Mouse (Mus musculus) myocyte (in vitro differentiated cells): Measurements from ENCODE around the gene Cdan1. TPM values are rescaled to one million over a fixed set of nuclear protein-coding genes. Genes with fewer than 3 reads are reported as not detected.

Experiments
- H3K27me3 ChIP-seq: one replicate; pipeline ENCODE4 v1.6.1; 2011; ENCODE audit not compliant: control insufficient read depth, insufficient read depth, insufficient read length
- H3K36me3 ChIP-seq: one replicate; pipeline ENCODE4 v1.6.1; 2011; ENCODE audit not compliant: control insufficient read depth, insufficient read depth
- H3K4me2 ChIP-seq: one replicate; pipeline ENCODE4 v1.6.1; 2011; ENCODE audit warnings: low read depth, control low read depth
- H3K4me3 ChIP-seq: one replicate; pipeline ENCODE4 v1.5.1; 2011; ENCODE audit warnings: mild to moderate bottlenecking, control low read depth, moderate library complexity
- H3K79me2 ChIP-seq: one replicate; pipeline ENCODE4 v1.6.1; 2011; ENCODE audit not compliant: control insufficient read depth, insufficient read depth
- H3ac ChIP-seq: one replicate; pipeline ENCODE4 v1.6.1; 2011; ENCODE audit not compliant: control insufficient read depth, insufficient read length
- CEBPB ChIP-seq: IDR thresholded peaks from 2 replicates; pipeline ENCODE4 v1.6.1; 2011; ENCODE audit warnings: mild to moderate bottlenecking, moderate library complexity; ENCODE audit not compliant: poor library complexity, insufficient read depth, severe bottlenecking
- E2F4 ChIP-seq: IDR thresholded peaks from one replicate; pipeline ENCODE4 v1.6.1; 2011; ENCODE audit warnings: mild to moderate bottlenecking, control low read depth, moderate library complexity; ENCODE audit not compliant: insufficient read depth
- MAX ChIP-seq: IDR thresholded peaks from one replicate; pipeline ENCODE4 v1.6.1; 2011; ENCODE audit warnings: low read depth, mild to moderate bottlenecking, control low read depth
- MYOD1 ChIP-seq, 3 experiments: IDR thresholded peaks; one replicate each; pipeline ENCODE4 v1.6.1; 2011; ENCODE audit warnings: control low read depth in 2 of 3, low read depth in 2 of 3, mild to moderate bottlenecking in 2 of 3, moderate library complexity in 1 of 3; ENCODE audit not compliant: insufficient read length in 2 of 3, control insufficient read depth in 1 of 3
- MYOG ChIP-seq, 3 experiments: IDR thresholded peaks; one replicate each; pipeline ENCODE4 v1.6.1; 2011; ENCODE audit warnings: control low read depth in 2 of 3, low read depth in 2 of 3, mild to moderate bottlenecking in 2 of 3; ENCODE audit not compliant: insufficient read length in 2 of 3, control insufficient read depth in 1 of 3, insufficient read depth in 1 of 3
- POLR2A ChIP-seq: IDR thresholded peaks from one replicate; pipeline ENCODE4 v1.6.1; 2011; ENCODE audit warnings: low read depth, mild to moderate bottlenecking, control low read depth, moderate library complexity; ENCODE audit not compliant: insufficient read length
- POLR2AphosphoS2 ChIP-seq: IDR thresholded peaks from one replicate; pipeline ENCODE4 v1.6.1; 2011; ENCODE audit warnings: low read depth, control low read depth; ENCODE audit not compliant: insufficient read length
- REST ChIP-seq: IDR thresholded peaks from one replicate; pipeline ENCODE4 v1.6.1; 2011; ENCODE audit warnings: mild to moderate bottlenecking, control low read depth, moderate library complexity; ENCODE audit not compliant: insufficient read depth, insufficient read length
- SRF ChIP-seq: IDR thresholded peaks from one replicate; pipeline ENCODE4 v1.6.1; 2011; ENCODE audit warnings: low read depth; ENCODE audit not compliant: control insufficient read depth, insufficient read length
- TCF12 ChIP-seq: IDR thresholded peaks from one replicate; pipeline ENCODE4 v1.6.1; 2011; ENCODE audit warnings: mild to moderate bottlenecking, control low read depth; ENCODE audit not compliant: poor library complexity, insufficient read depth, severe bottlenecking
- TCF3 ChIP-seq: IDR thresholded peaks from one replicate; pipeline ENCODE4 v1.6.1; 2011; ENCODE audit warnings: low read depth, control low read depth; ENCODE audit not compliant: insufficient read length
- USF1 ChIP-seq: IDR thresholded peaks from one replicate; pipeline ENCODE4 v1.6.1; 2011; ENCODE audit warnings: low read depth, mild to moderate bottlenecking, control low read depth, moderate library complexity
- polyA plus RNA-seq: library from polyadenylated mRNA; unstranded; fragments of >200 nt; fragmentation: generic; extraction: Trizol; gene quantifications from one replicate; pipeline ENCODE4 v1.2.1, GENCODE M21; 2012; ENCODE audit warnings: missing spikeins

Gene Cdan1
- polyA plus RNA-seq, 1 experiment: 5.0 TPM

DNA sequence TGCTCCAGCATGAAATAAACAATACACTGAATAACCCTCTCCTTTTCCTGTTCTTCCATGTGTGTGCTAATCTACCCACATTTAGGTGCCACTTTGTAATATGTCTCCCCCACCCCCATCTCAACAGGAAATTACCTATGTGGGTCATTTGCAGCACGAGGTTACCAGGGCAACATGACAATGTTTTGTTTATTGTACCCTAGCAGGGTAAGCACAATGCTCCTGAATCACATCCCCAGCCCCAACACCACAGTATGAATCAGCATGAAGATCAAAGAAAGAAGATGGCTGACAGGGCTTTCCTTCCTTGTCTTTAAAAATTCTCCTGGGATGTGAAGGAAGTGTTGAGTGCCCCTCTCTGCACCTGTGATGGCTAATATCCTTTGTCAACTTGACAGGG is 2.7 kb upstream of the Cdan1 start:
- Histone ChIP-seq H3K36me3 (no peaks in the 10 kb centered on the region), H3K4me2 (no peak overlapping the region)

DNA sequence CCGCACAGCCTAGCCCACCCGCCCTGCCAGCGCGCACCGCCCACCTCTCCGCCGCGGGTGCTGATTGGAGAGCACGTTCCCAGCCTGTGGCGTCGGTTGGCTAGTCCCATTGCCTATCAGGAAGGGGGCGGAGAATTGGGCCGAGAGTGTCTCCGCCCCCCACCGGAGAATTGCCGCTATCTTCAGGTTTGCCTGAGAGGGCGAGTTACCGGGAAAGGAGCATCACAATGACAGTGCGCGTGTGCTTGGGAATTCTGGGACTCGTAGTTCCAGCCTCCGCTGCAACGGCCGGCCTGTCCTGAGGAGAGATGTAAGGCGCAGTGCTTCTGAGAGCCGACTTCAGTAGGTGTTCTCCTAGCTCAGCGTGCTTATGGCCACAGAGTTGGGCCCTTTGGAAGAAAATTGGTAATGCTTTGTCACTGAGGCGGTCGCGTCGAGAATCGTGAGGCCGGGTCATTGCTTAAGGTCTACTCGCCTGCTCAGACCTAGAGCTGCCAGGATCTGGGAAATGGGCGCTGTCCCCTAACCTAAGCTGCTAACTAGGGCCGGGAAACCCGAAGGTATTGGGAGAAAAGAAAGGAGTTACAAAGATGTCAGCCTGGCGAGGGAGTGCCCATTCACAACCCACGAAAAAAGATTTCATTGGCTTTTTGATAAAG is 625 bp upstream of the Cdan1 start, which contains the start of gene Ttbk2:
Gene Ttbk2 (minus strand): TSS at position 181 of the 659 bp plus-strand sequence.
- Histone ChIP-seq H3K36me3 (no peaks in the 10 kb centered on the region), H3K4me2 (peak within 1 kb of the TSS; percentile 91), H3ac (peak within 1 kb of the TSS; percentile 21), H3K27me3 (no peaks in the 10 kb centered on the region), H3K79me2 (peaks cover 4% of the 10 kb centered on the region), H3K4me3 (peak within 1 kb of the TSS; percentile 55)
- TF ChIP-seq SRF: peak; percentile 78
- peak; percentile 59 for TF ChIP-seq POLR2A
- TF ChIP-seq MAX: no peak

More for the DNA sequence above, 2.7 kb upstream of the Cdan1 start:
- Histone ChIP-seq H3K4me3 (no peak overlapping the region), H3ac (no peak overlapping the region), H3K79me2 (peaks cover 4% of the 10 kb centered on the region), H3K27me3 (no peaks in the 10 kb centered on the region)
- TF ChIP-seq POLR2AphosphoS2 (no peak), TCF3 (no peak), TCF12 (no peak), MYOD1 (IDR thresholded peaks at IDR 0.05; ENCODE audit: control insufficient read depth in 1 of 3, insufficient read length in 2 of 3, low read depth in 2 of 3) (no peak), E2F4 (no peak), MAX (no peak), SRF (no peak)

GRCm38 (mm10) chr2:120845280-120845679 is 4.6 kb downstream of the Cdan1 start:
- H3K4me2 ChIP-seq: no peak overlapping the region
- no peaks in the 10 kb centered on the region for H3K27me3 ChIP-seq
- peaks cover 21% of the 10 kb centered on the region for H3K79me2 ChIP-seq
- H3ac ChIP-seq: no peak overlapping the region
- no peak for TF ChIP-seq MYOG (IDR thresholded peaks at IDR 0.05; ENCODE audit: control insufficient read depth in 1 of 3, insufficient read depth in 1 of 3, insufficient read length in 2 of 3, low read depth in 2 of 3)
- no peak for TF ChIP-seq POLR2A
- TF ChIP-seq REST: no peak
- TF ChIP-seq MYOD1 (IDR thresholded peaks at IDR 0.05; ENCODE audit: control insufficient read depth in 1 of 3, insufficient read length in 2 of 3, low read depth in 2 of 3): no peak
- TF ChIP-seq CEBPB: no peak
- no peak for TF ChIP-seq SRF
- no peak for TF ChIP-seq E2F4
- TF ChIP-seq USF1: no peak
- no peak for TF ChIP-seq MAX
- TF ChIP-seq TCF12: no peak
- no peak for TF ChIP-seq POLR2AphosphoS2
- TF ChIP-seq TCF3: no peak
- no peaks in the 10 kb centered on the region for H3K36me3 ChIP-seq
- no peak overlapping the region for H3K4me3 ChIP-seq

- no peak for TF ChIP-seq SRF
These were observed 5.9 kb downstream of the Cdan1 start for GRCm38 (mm10) chr2:120843990-120844389.

GRCm38 (mm10) chr2:120841211-120841610 is 8.7 kb downstream of the Cdan1 start:
- peaks cover 17% of the 10 kb centered on the region for H3K79me2 ChIP-seq
- no peak overlapping the region for H3ac ChIP-seq
- no peaks in the 10 kb centered on the region for H3K27me3 ChIP-seq
- no peak overlapping the region for H3K4me2 ChIP-seq
- no peaks in the 10 kb centered on the region for H3K36me3 ChIP-seq
- no peak overlapping the region for H3K4me3 ChIP-seq
- no peak for TF ChIP-seq E2F4

More at GRCm38 (mm10) chr2:120843990-120844389, 5.9 kb downstream of the Cdan1 start:
- Histone ChIP-seq H3K4me2 (no peak overlapping the region), H3K36me3 (no peaks in the 10 kb centered on the region), H3K4me3 (no peak overlapping the region), H3K27me3 (no peaks in the 10 kb centered on the region), H3K79me2 (peaks cover 21% of the 10 kb centered on the region), H3ac (no peak overlapping the region)

DNA sequence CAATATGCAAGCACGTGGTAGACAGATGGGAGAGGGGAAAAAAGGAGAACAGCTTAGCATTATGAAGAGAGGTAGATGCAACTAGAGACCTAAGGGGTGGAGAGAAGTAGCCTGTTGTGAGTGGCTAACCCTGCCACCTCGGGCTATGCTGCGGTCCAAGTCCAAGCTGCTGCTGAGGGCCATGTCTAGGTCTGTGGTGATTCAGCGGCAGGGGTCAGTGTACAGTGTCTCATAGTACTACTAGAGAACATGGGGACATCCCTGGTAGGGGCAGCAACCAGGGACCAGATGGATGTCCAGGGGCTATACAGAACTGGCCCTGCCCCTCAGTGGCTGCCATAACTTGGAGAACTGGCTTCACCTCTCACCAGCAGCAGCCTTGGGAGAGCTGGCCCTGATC is 14.8 kb downstream of the Cdan1 start:
- no peaks in the 10 kb centered on the region for H3K36me3 ChIP-seq
- TF ChIP-seq TCF3 (no peak), CEBPB (no peak), MYOG (IDR thresholded peaks at IDR 0.05; ENCODE audit: control insufficient read depth in 1 of 3, insufficient read depth in 1 of 3, insufficient read length in 2 of 3, low read depth in 2 of 3) (no peak), USF1 (no peak), SRF (no peak), MYOD1 (IDR thresholded peaks at IDR 0.05; ENCODE audit: control insufficient read depth in 1 of 3, insufficient read length in 2 of 3, low read depth in 2 of 3) (no peak), E2F4 (no peak), POLR2A (no peak)
- no peak overlapping the region for H3ac ChIP-seq
- H3K79me2 ChIP-seq: no peaks in the 10 kb centered on the region
- H3K4me2 ChIP-seq: no peak overlapping the region
- no peak overlapping the region for H3K4me3 ChIP-seq
- H3K27me3 ChIP-seq: no peaks in the 10 kb centered on the region
